Comparison of ENCODE assay signal across 8 mouse cellular contexts in the genomic region with DNA sequence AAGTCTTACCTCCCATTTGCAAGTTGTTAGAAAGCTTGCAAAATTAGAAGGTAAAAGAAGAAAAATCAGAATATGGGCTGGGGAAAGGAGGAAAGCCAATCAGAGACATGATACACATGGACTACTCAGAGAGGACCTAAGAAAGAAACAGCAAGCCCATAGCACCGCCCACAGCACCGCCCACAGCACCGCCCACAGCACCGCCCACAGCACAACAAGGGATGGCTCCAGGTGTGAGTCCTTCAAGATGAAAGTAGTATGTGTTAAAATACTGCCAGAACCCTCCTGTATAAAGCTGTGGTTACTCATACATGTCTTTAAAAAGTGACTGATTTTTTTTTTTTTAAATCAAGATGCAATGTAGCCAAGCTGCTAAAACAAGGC. TPM values are rescaled to one million over a fixed set of nuclear protein-coding genes. Genes with fewer than 3 reads are reported as not detected.
DNase-seq lines count a peak whose midpoint lies in the region; ATAC-seq lines count a peak whose summit lies in the region.

No protein-coding gene starts in this region.

- H3K4me2 ChIP-seq in intestine, embryonic 14.5 days (ENCODE audit: low read length) = no peak overlapping the region; the same call in 1 of the 2 replicates
- peak overlapping the region; percentile 40 for H3K4me2 ChIP-seq in midbrain, embryonic 11.5 days

- H3K4me1 ChIP-seq in intestine, embryonic 14.5 days (replicated peaks; ENCODE audit: control insufficient read depth, insufficient read depth, low read length) = peaks cover 51% of the 10 kb centered on the region
- H3K4me1 ChIP-seq in midbrain, embryonic 11.5 days (ENCODE audit: control insufficient read depth, insufficient read depth, low read length) = peaks cover 27% of the 10 kb centered on the region

- H3K9me3 ChIP-seq in intestine, embryonic 14.5 days (ENCODE audit: control insufficient read depth, low read length) = no peaks in the 10 kb centered on the region
- no peaks in the 10 kb centered on the region for H3K9me3 ChIP-seq in midbrain, embryonic 11.5 days (ENCODE audit: control insufficient read depth, low read length)

- no peak overlapping the region for H3K27ac ChIP-seq in intestine, embryonic 14.5 days (ENCODE audit: low read depth)
- no peak overlapping the region for H3K27ac ChIP-seq in midbrain, embryonic 11.5 days (ENCODE audit: low read depth, low read length)

- 25% methylated on average over 4 of the region's 4 CpGs for WGBS in intestine, embryonic 14.5 days
- 13% methylated on average over 4 of the region's 4 CpGs for WGBS in midbrain, embryonic 11.5 days

- no peaks in the 10 kb centered on the region for H3K36me3 ChIP-seq in intestine, embryonic 14.5 days (ENCODE audit: control insufficient read depth, insufficient read depth, low read length)
- no peaks in the 10 kb centered on the region for H3K36me3 ChIP-seq in midbrain, embryonic 11.5 days (ENCODE audit: control insufficient read depth, insufficient read depth, low read length)

- peak; percentile 31 for DNase-seq in embryo, embryonic 10 days (ENCODE audit: low spot score)
- DNase-seq in embryo, embryonic 10.5 days (ENCODE audit: low spot score) = no peak
- DNase-seq in brain, adult 2 months (ENCODE audit: low read depth, low spot score) = peak; percentile 31
- no peak for DNase-seq in intestine, embryonic 14.5 days (ENCODE audit: low spot score)
- no peak for DNase-seq in midbrain, embryonic 11.5 days (ENCODE audit: low spot score, missing footprints)
- DNase-seq in adrenal gland, postnatal 25 days = no peak
- no peak for DNase-seq in cerebellum, adult 18-20 months
- DNase-seq in natural killer cell, adult 2 months (ENCODE audit: low spot score in 2 of 2) = no peak

- no peak overlapping the region for H3K4me3 ChIP-seq in intestine, embryonic 14.5 days (ENCODE audit: low read depth, low read length)
- no peak overlapping the region for H3K4me3 ChIP-seq in midbrain, embryonic 11.5 days (ENCODE audit: low read depth, low read length)

- no peaks in the 10 kb centered on the region for H3K27me3 ChIP-seq in intestine, embryonic 14.5 days (replicated peaks; ENCODE audit: control insufficient read depth, insufficient read depth, low read length)
- no peaks in the 10 kb centered on the region for H3K27me3 ChIP-seq in midbrain, embryonic 11.5 days (ENCODE audit: control insufficient read depth, insufficient read depth, low read length)

- no peak overlapping the region for H3K9ac ChIP-seq in intestine, embryonic 14.5 days (ENCODE audit: low read length)
- 0 out of 2 replicates have a peak overlapping the region, but pooled peaks have one; percentile 52 for H3K9ac ChIP-seq in midbrain, embryonic 11.5 days (ENCODE audit: low read length)

- ATAC-seq in intestine, embryonic 14.5 days (replicated peaks; ENCODE audit: low FRiP score, low TSS enrichment, low read depth) = 0 out of 2 replicates have a peak, but pooled peaks have one; percentile 59
- ATAC-seq in midbrain, embryonic 11.5 days (ENCODE audit: low FRiP score) = no peak

RNA-seq across cellular contexts. Expression of gene Sgms1, which starts 44.8 kb away (rescaled TPM):
- polyA plus RNA-seq in intestine, embryonic 14.5 days (2014; fragmentation: Nextera tagmentation; extraction: Ambion mirVana) = 37.5 and 38.2 TPM in 2 replicates
- 10.1 and 10.4 TPM in 2 replicates for polyA plus RNA-seq in midbrain, embryonic 11.5 days (2014; fragmentation: Nextera tagmentation; extraction: Ambion mirVana)
- total RNA-seq in adrenal gland, postnatal 25 days (2021) = 87.0 and 93.2 TPM in 2 replicates

Comparison
In these comparisons a context has a peak if more than half of its experiments do, and no peak if none do; other contexts are left out.
1. DNase-seq: peak in embryo, embryonic 10 days (single experiment) and brain, adult 2 months (single experiment); none in embryo, embryonic 10.5 days (single experiment), intestine, embryonic 14.5 days (single experiment), midbrain, embryonic 11.5 days (single experiment), adrenal gland, postnatal 25 days (single experiment), cerebellum, adult 18-20 months (0 of 2) and natural killer cell, adult 2 months (0 of 2).